Mouse (Mus musculus) large intestine, adult 2 months (tissue): ENCODE data around the gene Fam213b. TPM values are rescaled to one million over a fixed set of nuclear protein-coding genes. Genes with fewer than 3 reads are reported as not detected.

Experiments used
- DNase-seq: peaks from one replicate; pipeline ENCODE4 v3.0.0-alpha.2; 2012; ENCODE audit warnings: low read depth, low spot score
- WGBS: fragments of 180-500 bp; shearing (Covaris S2); methylation state at CpG from one replicate; pipeline ENCODE4 v1.1.7; 2018; 5-methylcytosine and 5-hydroxymethylcytosine counted together
- polyA plus RNA-seq: library from polyadenylated mRNA; depleted of rRNA; stranded (reverse); fragments of >200 nt; gene quantifications from 2 replicates; pipeline ENCODE4 v1.2.3, GENCODE M21; 2012

The Fam213b gene
- polyA plus RNA-seq, 1 experiment = 121 TPM

- WGBS = 73% methylated on average over 15 of the region's 15 CpGs
- DNase-seq = no peak
These were observed 11.2 kb downstream of the Fam213b start for GRCm38 (mm10) chr4:154887593-154888250.

DNA sequence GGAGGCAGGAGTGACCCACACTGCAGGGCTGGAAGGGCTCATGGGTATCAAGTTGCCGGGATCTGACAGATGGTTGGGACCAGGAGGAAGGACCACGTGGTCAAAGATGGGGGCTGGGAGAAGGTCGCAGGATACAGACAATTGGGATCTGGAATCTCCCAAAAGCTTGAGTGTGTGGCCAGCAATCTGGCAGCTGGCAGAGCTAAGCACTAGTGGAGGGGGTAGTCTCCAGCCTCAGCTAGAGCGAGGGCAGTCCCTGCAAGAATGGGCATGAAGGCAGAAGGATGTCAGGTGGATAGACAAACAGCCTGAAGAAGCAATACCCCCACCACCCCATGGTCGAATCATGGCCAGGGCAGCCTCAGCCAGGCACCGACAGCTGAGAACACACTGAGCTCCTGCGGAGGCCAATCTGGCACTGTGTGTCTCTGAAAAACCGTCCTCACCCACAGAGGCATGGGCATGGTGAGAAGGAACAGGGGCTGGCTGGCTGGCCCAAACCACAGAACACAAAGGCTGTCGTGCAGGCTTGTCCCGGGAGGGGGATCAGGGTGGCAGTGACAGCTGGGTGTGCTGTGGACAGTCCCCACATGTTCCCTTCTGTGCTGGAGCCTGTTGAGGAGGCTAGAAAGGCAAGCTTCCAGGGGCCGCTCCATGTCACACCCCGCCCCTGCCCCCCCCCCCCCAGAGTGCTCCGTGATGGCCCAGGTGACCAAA lies 11.9 kb downstream of the Fam213b start:
- DNase-seq = no peak
- 74% methylated on average over 13 of the region's 13 CpGs for WGBS

- 59% methylated on average over 11 of the region's 11 CpGs for WGBS
These were observed 13.5 kb downstream of the Fam213b start for GRCm38 (mm10) chr4:154885416-154885815.

DNA sequence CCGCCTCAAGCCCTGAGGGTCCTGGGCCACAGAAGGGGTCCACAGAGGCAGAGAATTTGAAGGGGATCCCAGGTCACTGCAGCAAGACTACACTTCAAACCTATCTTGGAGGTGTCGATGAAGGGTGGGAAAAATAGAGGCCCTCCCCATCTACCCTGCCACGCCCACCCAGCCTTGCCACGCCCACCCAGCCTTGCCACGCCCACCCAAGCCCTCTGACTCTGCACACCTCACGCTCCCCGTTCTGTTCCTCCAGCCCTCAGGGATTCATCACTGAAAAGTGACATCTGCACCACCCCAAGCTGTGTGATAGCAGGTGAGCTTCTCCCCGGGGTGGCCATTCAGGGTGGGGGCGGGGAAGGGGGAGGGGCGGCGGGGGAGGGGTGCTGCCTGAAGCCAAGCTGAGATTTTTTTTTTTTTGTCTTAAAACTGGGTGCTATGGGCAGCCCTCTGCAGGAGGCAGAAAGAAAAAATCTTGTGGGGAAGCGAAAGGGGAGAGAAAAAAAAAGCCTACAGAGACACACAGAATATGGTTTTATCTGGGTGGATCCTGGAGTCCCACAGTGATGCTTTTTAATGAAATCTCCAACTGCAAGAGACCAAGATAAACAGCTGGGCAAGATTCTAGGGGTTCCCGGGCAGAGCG lies 16.8 kb downstream of the Fam213b start:
- DNase-seq = no peak
- 20% methylated on average over 14 of the region's 14 CpGs for WGBS

More at GRCm38 (mm10) chr4:154885416-154885815, 13.5 kb downstream of the Fam213b start:
- no peak for DNase-seq

GRCm38 (mm10) chr4:154880730-154881129 lies 18.2 kb downstream of the Fam213b start:
- WGBS = 62% methylated on average over 6 of the region's 6 CpGs
- DNase-seq = no peak

- peak; percentile 94 for DNase-seq
- 9% methylated on average over 18 of the region's 18 CpGs for WGBS
These were observed 20.9 kb downstream of the Fam213b start for GRCm38 (mm10) chr4:154877864-154878548.

GRCm38 (mm10) chr4:154873186-154873585 lies 25.7 kb downstream of the Fam213b start:
- DNase-seq = no peak
- 69% methylated on average over 6 of the region's 6 CpGs for WGBS

GRCm38 (mm10) chr4:154871757-154872251 lies 27.1 kb downstream of the Fam213b start:
- DNase-seq = no peak
- 14% methylated on average over 13 of the region's 13 CpGs for WGBS

DNA sequence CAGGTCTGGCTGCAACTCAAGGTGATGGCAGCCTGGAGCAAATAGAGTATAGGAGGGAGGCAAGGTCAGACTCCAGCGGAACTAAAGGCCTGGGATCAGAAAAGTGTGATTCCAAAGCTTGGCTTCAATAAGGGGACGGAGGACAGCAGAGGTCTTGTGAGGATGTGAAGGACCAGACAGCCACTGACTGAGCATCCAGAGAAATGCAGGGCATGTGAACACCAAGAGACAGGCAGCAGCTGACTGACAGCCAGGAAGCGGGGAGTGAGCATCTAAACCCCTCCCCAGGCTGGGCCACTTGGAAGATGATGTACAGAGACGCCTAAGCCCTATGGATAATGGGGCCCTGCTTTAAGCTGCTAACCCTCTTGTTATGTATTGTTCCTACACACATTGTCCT lies 28.2 kb downstream of the Fam213b start:
- DNase-seq = no peak
- WGBS = 78% methylated on average over 4 of the region's 4 CpGs

GRCm38 (mm10) chr4:154869440-154869839 lies 29.5 kb downstream of the Fam213b start, which contains the start of gene Mmel1:
Gene Mmel1, plus strand, starts transcription at chr4:154869585.
- WGBS = 79% methylated on average over 7 of the region's 7 CpGs
- no peak for DNase-seq

GRCm38 (mm10) chr4:154867257-154867656 lies 31.7 kb downstream of the Fam213b start:
- no peak for DNase-seq
- WGBS = 82% methylated on average over 6 of the region's 6 CpGs

DNA sequence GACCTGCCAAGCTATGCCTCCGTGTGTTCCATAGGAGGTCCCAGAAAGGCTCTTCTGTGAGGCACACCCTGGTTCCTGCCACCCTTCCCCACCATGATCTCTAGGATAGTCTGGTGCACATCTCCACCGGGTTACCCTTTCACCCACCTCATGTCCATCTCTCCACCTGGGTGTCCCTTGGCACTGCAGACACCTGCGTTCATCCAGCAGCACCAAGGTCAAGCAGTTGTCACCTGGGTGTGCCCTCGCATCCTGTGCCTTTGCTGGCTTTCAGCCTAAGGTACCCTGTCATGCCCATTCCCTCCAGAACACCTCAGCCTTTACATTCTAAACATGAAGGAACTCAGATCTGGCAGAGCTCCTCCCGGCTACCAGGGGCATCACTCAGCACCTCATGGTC lies 32.5 kb downstream of the Fam213b start:
- 72% methylated on average over 5 of the region's 5 CpGs for WGBS
- no peak for DNase-seq

- whole genome bisulfite sequencing = 87% methylated on average over 18 of the region's 18 CpGs
- no peak for DNase-seq
These were observed 33.8 kb downstream of the Fam213b start for GRCm38 (mm10) chr4:154864961-154865760.

- under 1% methylated on average over 18 of the region's 18 CpGs for WGBS
- DNase-seq = peak; percentile 69
These were observed 34.6 kb downstream of the Fam213b start for GRCm38 (mm10) chr4:154864271-154864771.

- 62% methylated on average over 3 of the region's 3 CpGs for WGBS
- no peak for DNase-seq
These were observed 35.4 kb downstream of the Fam213b start for GRCm38 (mm10) chr4:154863436-154863935.

DNA sequence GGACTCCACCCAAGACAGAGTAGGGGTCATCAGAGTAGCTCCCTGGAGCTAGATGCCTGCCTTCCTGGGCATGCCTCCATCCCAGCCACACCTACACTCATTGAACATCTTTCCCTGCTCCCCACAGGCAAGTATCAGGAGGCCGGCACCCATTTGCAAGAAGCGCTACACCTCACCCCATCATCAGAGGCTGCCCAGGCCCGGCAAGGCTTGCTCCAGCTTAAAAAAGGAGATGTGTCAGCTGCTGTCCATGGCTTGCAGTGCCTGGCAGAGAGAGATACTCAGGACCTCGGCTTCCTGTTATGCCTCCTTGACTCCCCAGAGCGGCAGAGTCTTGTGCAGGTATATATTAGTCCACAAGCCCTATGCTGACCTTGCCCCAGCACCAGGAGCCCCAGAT lies 37.0 kb downstream of the Fam213b start:
- DNase-seq = no peak
- WGBS = 78% methylated on average over 5 of the region's 5 CpGs

- DNase-seq = no peak
- WGBS = 72% methylated on average over 3 of the region's 3 CpGs
These were observed 40.3 kb downstream of the Fam213b start for GRCm38 (mm10) chr4:154858601-154859000.

DNA sequence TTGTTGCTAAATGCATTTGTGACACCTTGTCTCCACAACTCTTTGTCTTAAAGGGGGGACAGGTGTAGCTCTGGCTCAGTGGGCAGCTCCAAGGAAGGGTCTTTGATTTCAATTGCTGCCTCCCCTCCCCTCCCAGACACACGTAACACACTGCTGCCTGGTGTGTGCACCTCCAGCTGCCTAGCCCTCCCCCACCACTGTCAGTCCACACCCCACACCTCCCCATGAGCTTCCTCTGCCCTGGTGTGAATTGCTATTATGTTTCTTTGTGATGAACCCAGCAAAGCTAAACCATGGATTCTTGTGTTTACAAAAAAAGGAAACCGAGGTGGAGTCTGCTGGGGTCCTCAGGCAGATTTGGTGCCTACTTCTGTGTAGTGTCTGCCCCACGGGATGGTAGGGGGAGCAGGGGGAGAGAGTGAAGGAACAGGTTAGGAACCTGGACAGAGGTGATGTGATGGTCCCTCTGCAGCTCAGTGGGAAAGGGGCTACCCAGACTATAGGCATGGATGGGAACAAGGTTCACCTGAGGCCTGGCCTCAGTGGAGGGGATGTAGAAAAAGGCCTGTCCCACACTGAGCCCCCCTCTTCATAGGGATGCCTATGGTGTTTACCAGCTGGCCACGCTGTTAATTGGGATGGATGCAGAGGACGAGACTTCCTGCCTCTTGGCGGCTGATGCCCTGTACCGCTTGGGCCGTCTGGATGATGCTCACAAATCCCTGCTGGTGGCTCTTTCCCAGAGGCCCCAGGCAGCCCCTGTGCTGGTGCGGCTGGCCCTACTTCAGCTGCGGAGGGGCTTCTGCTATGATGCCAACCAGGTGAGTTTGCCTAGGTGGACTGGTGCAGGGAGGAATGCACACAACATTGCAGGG lies 41.3 kb downstream of the Fam213b start:
- no peak for DNase-seq
- 78% methylated on average over 10 of the region's 10 CpGs for WGBS
